Mouse (Mus musculus): ENCODE measurements around the gene Fgg. TPM values are rescaled to one million over a fixed set of nuclear protein-coding genes. Genes with fewer than 3 reads are reported as not detected.

Fgg gene
- polyA plus RNA-seq, 1 experiment: not detected

DNA sequence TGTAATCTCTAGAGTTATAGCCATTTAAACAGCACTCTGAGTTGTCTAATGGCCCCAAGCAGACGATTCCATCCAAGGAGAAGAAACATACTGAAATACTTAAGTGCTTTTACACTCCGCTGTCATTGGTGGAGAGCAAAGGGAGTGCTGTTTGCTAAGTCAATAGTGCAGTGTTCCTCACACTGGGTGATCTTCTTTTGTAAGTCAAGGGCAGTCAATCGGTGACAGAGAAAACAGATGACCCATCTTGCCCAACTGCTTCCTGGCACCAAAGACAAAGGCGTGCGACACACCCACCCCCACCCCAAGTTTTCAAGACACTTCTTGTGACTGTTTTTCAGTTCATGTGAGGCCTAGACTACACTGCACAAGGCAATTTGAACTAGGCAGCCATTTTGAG is 44.6 kb downstream of the Fgg start:
- H3ac ChIP-seq (ENCODE audit: control insufficient read depth, insufficient read length, low read depth): no peak overlapping the region
- H3K79me2 ChIP-seq (ENCODE audit: control insufficient read depth, insufficient read depth): peaks cover 18% of the 10 kb centered on the region
- peaks cover 4% of the 10 kb centered on the region for H3K36me3 ChIP-seq (ENCODE audit: control insufficient read depth, insufficient read depth)
- no peak for TF ChIP-seq FOSL1 (IDR thresholded peaks at IDR 0.05; ENCODE audit: insufficient read depth, low read length, poor library complexity, severe bottlenecking)
- TF ChIP-seq MYOD1 (IDR thresholded peaks at IDR 0.05; ENCODE audit: control insufficient read depth, insufficient read length, low read depth): no peak
- no peak for TF ChIP-seq MYOG (IDR thresholded peaks at IDR 0.05; ENCODE audit: control insufficient read depth, extremely low read depth, insufficient read length)
- TF ChIP-seq USF1 (IDR thresholded peaks at IDR 0.05; ENCODE audit: low read depth): no peak
- no peak for TF ChIP-seq CEBPB (IDR thresholded peaks at IDR 0.05; ENCODE audit: low read depth)
- no peak for TF ChIP-seq MAX (IDR thresholded peaks at IDR 0.05)
- no peak for TF ChIP-seq CTCF (IDR thresholded peaks at IDR 0.05; ENCODE audit: control insufficient read depth, insufficient read depth, insufficient read length)
- H3K79me3 ChIP-seq (ENCODE audit: low read depth): peaks cover 16% of the 10 kb centered on the region
- no peak overlapping the region for H3K4me3 ChIP-seq (ENCODE audit: insufficient read depth, poor library complexity, severe bottlenecking)
- H3K27me3 ChIP-seq (ENCODE audit: control insufficient read depth, insufficient read depth, insufficient read length): peaks cover 4% of the 10 kb centered on the region

- Histone ChIP-seq H3ac (ENCODE audit: control insufficient read depth, insufficient read length, low read depth) (no peak overlapping the region), H3K4me3 (ENCODE audit: insufficient read depth, poor library complexity, severe bottlenecking) (no peak overlapping the region), H3K36me3 (ENCODE audit: control insufficient read depth, insufficient read depth) (peaks cover 9% of the 10 kb centered on the region), H3K79me2 (ENCODE audit: control insufficient read depth, insufficient read depth) (peaks cover 20% of the 10 kb centered on the region), H3K79me3 (ENCODE audit: low read depth) (peaks cover 17% of the 10 kb centered on the region), H3K27me3 (ENCODE audit: control insufficient read depth, insufficient read depth, insufficient read length) (peaks cover 4% of the 10 kb centered on the region)
- no peak for TF ChIP-seq FOSL1 (IDR thresholded peaks at IDR 0.05; ENCODE audit: insufficient read depth, low read length, poor library complexity, severe bottlenecking)
- no peak for TF ChIP-seq MAX (IDR thresholded peaks at IDR 0.05)
- TF ChIP-seq CEBPB (IDR thresholded peaks at IDR 0.05; ENCODE audit: low read depth): no peak
- TF ChIP-seq MYOD1 (IDR thresholded peaks at IDR 0.05; ENCODE audit: control insufficient read depth, insufficient read length, low read depth): no peak
- TF ChIP-seq USF1 (IDR thresholded peaks at IDR 0.05; ENCODE audit: low read depth): no peak
- TF ChIP-seq CTCF (IDR thresholded peaks at IDR 0.05; ENCODE audit: control insufficient read depth, insufficient read depth, insufficient read length): no peak
- no peak for TF ChIP-seq MYOG (IDR thresholded peaks at IDR 0.05; ENCODE audit: control insufficient read depth, extremely low read depth, insufficient read length)
Measured at GRCm38 (mm10) chr3:83053126-83053525, 45.6 kb downstream of the Fgg start.

GRCm38 (mm10) chr3:83053758-83054157 is 46.2 kb downstream of the Fgg start:
- Histone ChIP-seq H3K79me3 (ENCODE audit: low read depth) (peaks cover 17% of the 10 kb centered on the region), H3ac (ENCODE audit: control insufficient read depth, insufficient read length, low read depth) (no peak overlapping the region), H3K36me3 (ENCODE audit: control insufficient read depth, insufficient read depth) (peaks cover 9% of the 10 kb centered on the region), H3K4me3 (ENCODE audit: insufficient read depth, poor library complexity, severe bottlenecking) (no peak overlapping the region), H3K27me3 (ENCODE audit: control insufficient read depth, insufficient read depth, insufficient read length) (peaks cover 4% of the 10 kb centered on the region), H3K79me2 (ENCODE audit: control insufficient read depth, insufficient read depth) (peaks cover 20% of the 10 kb centered on the region)
- TF ChIP-seq MYOD1 (IDR thresholded peaks at IDR 0.05; ENCODE audit: control insufficient read depth, insufficient read length, low read depth) (no peak), CTCF (IDR thresholded peaks at IDR 0.05; ENCODE audit: control insufficient read depth, insufficient read depth, insufficient read length) (no peak), MYOG (IDR thresholded peaks at IDR 0.05; ENCODE audit: control insufficient read depth, extremely low read depth, insufficient read length) (no peak), CEBPB (IDR thresholded peaks at IDR 0.05; ENCODE audit: low read depth) (no peak), USF1 (IDR thresholded peaks at IDR 0.05; ENCODE audit: low read depth) (no peak), FOSL1 (IDR thresholded peaks at IDR 0.05; ENCODE audit: insufficient read depth, low read length, poor library complexity, severe bottlenecking) (no peak)

DNA sequence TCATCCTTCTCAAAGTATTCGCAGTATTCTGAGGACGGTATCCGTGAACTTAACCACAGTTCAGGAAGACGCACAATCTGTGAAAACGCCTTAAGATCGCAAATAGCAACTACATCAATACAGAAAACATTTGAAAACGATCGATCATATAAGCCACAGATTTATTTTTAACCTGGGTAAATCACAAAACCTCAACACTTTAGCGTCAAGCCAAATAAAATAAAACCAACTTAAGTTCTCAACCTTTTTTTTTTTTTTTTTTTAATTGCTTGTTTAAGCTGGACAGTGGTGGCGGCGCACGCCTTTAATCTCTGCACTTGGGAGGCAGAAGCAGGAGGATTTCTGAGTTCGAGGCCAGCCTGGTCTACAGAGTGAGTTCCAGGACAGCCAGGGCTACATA is 47.2 kb downstream of the Fgg start:
- peaks cover 17% of the 10 kb centered on the region for H3K79me3 ChIP-seq (ENCODE audit: low read depth)
- H3K4me3 ChIP-seq (ENCODE audit: insufficient read depth, poor library complexity, severe bottlenecking): peak overlapping the region; percentile 11
- H3K36me3 ChIP-seq (ENCODE audit: control insufficient read depth, insufficient read depth): peaks cover 18% of the 10 kb centered on the region
- peaks cover 20% of the 10 kb centered on the region for H3K79me2 ChIP-seq (ENCODE audit: control insufficient read depth, insufficient read depth)
- H3K27me3 ChIP-seq (ENCODE audit: control insufficient read depth, insufficient read depth, insufficient read length): peaks cover 4% of the 10 kb centered on the region
- no peak for TF ChIP-seq FOSL1 (IDR thresholded peaks at IDR 0.05; ENCODE audit: insufficient read depth, low read length, poor library complexity, severe bottlenecking)
- no peak for TF ChIP-seq MAX (IDR thresholded peaks at IDR 0.05)
- no peak for TF ChIP-seq USF1 (IDR thresholded peaks at IDR 0.05; ENCODE audit: low read depth)
- no peak for TF ChIP-seq CTCF (IDR thresholded peaks at IDR 0.05; ENCODE audit: control insufficient read depth, insufficient read depth, insufficient read length)
- no peak for TF ChIP-seq MYOD1 (IDR thresholded peaks at IDR 0.05; ENCODE audit: control insufficient read depth, insufficient read length, low read depth)
- TF ChIP-seq MYOG (IDR thresholded peaks at IDR 0.05; ENCODE audit: control insufficient read depth, extremely low read depth, insufficient read length): no peak
- TF ChIP-seq CEBPB (IDR thresholded peaks at IDR 0.05; ENCODE audit: low read depth): no peak
- no peak overlapping the region for H3ac ChIP-seq (ENCODE audit: control insufficient read depth, insufficient read length, low read depth)

GRCm38 (mm10) chr3:83055281-83056038 is 47.9 kb downstream of the Fgg start, which contains the start of gene Plrg1:
Gene Plrg1, plus strand, starts transcription at chr3:83055522.
- peaks cover 17% of the 10 kb centered on the region for H3K79me3 ChIP-seq (ENCODE audit: low read depth)
- peaks cover 23% of the 10 kb centered on the region for H3K36me3 ChIP-seq (ENCODE audit: control insufficient read depth, insufficient read depth)
- TF ChIP-seq FOSL1 (IDR thresholded peaks at IDR 0.05; ENCODE audit: insufficient read depth, low read length, poor library complexity, severe bottlenecking): no peak
- no peak for TF ChIP-seq CTCF (IDR thresholded peaks at IDR 0.05; ENCODE audit: control insufficient read depth, insufficient read depth, insufficient read length)
- TF ChIP-seq MAX (IDR thresholded peaks at IDR 0.05): no peak
- TF ChIP-seq USF1 (IDR thresholded peaks at IDR 0.05; ENCODE audit: low read depth): no peak
- TF ChIP-seq CEBPB (IDR thresholded peaks at IDR 0.05; ENCODE audit: low read depth): no peak
- TF ChIP-seq MYOD1 (IDR thresholded peaks at IDR 0.05; ENCODE audit: control insufficient read depth, insufficient read length, low read depth): no peak
- no peak for TF ChIP-seq MYOG (IDR thresholded peaks at IDR 0.05; ENCODE audit: control insufficient read depth, extremely low read depth, insufficient read length)
- peak within 1 kb of the TSS; percentile 90 for H3ac ChIP-seq (ENCODE audit: control insufficient read depth, insufficient read length, low read depth)
- H3K4me3 ChIP-seq (ENCODE audit: insufficient read depth, poor library complexity, severe bottlenecking): peak within 1 kb of the TSS; percentile 74
- peaks cover 4% of the 10 kb centered on the region for H3K27me3 ChIP-seq (ENCODE audit: control insufficient read depth, insufficient read depth, insufficient read length)
- H3K79me2 ChIP-seq (ENCODE audit: control insufficient read depth, insufficient read depth): peaks cover 20% of the 10 kb centered on the region
